Mouse (Mus musculus): Measurements from ENCODE around the gene Prss22. TPM values are rescaled to one million over a fixed set of nuclear protein-coding genes. Genes with fewer than 3 reads are reported as not detected.
"Not testable (repeated sequence)": the region's sequence is repeated elsewhere in the genome, so short reads cannot be mapped to it uniquely, and the experiment has no call there.

The Prss22 gene
- polyA plus RNA-seq, 1 experiment from 2014 or later, result 0.09 TPM

DNA sequence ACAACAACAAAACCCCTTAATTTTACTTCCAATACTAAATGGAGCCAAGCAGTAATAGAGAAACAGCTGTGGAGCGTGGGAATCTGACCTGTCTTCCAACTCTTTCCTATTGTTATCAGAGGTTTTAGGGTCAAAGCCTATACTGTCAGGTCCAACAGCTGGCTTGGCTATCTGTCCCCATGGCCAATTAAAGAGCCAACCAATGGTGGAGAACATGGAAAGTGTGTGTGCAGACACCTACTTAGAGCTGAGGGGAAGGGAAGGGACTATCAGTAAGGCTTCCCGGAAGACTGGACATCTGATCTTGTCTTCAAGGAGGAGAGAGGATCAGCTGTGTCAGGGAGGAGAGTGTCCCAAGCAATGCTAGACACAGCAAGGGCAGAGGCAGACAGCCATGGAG, 48.8 kb downstream of the Prss22 start:
- H3K27me3 ChIP-seq (replicated peaks; ENCODE audit: control insufficient read depth, insufficient read depth, low read length), result no peaks in the 10 kb centered on the region
- no peak overlapping the region for H3K4me3 ChIP-seq (ENCODE audit: low read depth, low read length)
- WGBS, result 79% methylated on average over 2 of the region's 2 CpGs
- no peaks in the 10 kb centered on the region for H3K4me1 ChIP-seq (replicated peaks; ENCODE audit: control insufficient read depth, insufficient read depth, low read length)
- no peak overlapping the region for H3K9ac ChIP-seq (ENCODE audit: low read depth, low read length)
- H3K9me3 ChIP-seq (ENCODE audit: control insufficient read depth), result no peaks in the 10 kb centered on the region
- no peak for ATAC-seq
- no peaks in the 10 kb centered on the region for H3K36me3 ChIP-seq (ENCODE audit: control insufficient read depth, insufficient read depth)
- H3K27ac ChIP-seq (ENCODE audit: low read depth, low read length), result no peak overlapping the region
- H3K4me2 ChIP-seq (replicated peaks; ENCODE audit: low read depth), result no peak overlapping the region
- no peak for TF ChIP-seq CTCF (IDR thresholded peaks at IDR 0.05; ENCODE audit: low read depth)

DNA sequence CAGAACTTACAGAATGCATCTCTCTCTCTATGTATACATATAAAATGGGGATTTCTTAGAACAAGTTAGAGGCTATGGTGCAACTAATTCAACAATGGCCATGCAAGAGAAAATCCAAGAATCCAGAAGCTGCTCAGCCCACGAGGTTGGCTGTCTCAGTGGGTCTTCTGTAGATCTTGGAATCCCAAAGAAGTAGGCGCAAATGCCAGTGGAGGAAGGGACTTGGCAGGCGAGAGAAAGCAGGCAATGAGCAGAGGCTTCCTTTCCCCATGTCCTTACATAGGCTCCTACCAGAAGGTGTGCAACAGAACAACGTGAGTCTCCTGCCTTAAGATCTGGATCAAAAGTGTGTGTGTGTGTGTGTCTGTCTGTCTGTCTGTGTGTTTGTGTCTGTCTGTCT, 50.4 kb downstream of the Prss22 start:
- not testable (repeated sequence) for H3K4me1 ChIP-seq (replicated peaks; ENCODE audit: control insufficient read depth, insufficient read depth, low read length); H3K27me3 ChIP-seq (replicated peaks; ENCODE audit: control insufficient read depth, insufficient read depth, low read length); H3K9ac ChIP-seq (ENCODE audit: low read depth, low read length); H3K36me3 ChIP-seq (ENCODE audit: control insufficient read depth, insufficient read depth); H3K27ac ChIP-seq (ENCODE audit: low read depth, low read length); H3K4me3 ChIP-seq (ENCODE audit: low read depth, low read length); H3K9me3 ChIP-seq (ENCODE audit: control insufficient read depth); ATAC-seq; H3K4me2 ChIP-seq (replicated peaks; ENCODE audit: low read depth)
- WGBS, result 87% methylated on average over 4 of the region's 4 CpGs

Small RNAs within 50 kb of the gene (microRNA-seq; reads per million reads assigned to microRNA genes)
- not detected for gene Gm27700

Other genes starting within 250 kb of the Prss22 start
- gene Flywch1, start 226.5 kb downstream of the Prss22 start, polyA plus RNA-seq (2015; fragmentation: Nextera tagmentation; extraction: Ambion mirVana), result 36.8 and 39.0 TPM in 2 replicates
- gene Flywch2, start 212.0 kb downstream of the Prss22 start, polyA plus RNA-seq (2015; fragmentation: Nextera tagmentation; extraction: Ambion mirVana), result 17.6 and 19.1 TPM in 2 replicates
- 185 and 230 TPM in 2 replicates for gene Srrm2, start 207.6 kb downstream of the Prss22 start, polyA plus RNA-seq (2015; fragmentation: Nextera tagmentation; extraction: Ambion mirVana)
- 994 and 1,025 TPM in 2 replicates for gene Elob, start 169.0 kb downstream of the Prss22 start, polyA plus RNA-seq (2015; fragmentation: Nextera tagmentation; extraction: Ambion mirVana)
- not detected in 2 replicates for gene Prss33, start 162.0 kb downstream of the Prss22 start, polyA plus RNA-seq (2015; fragmentation: Nextera tagmentation; extraction: Ambion mirVana)
- 16.2 and 23.1 TPM in 2 replicates for gene Prss32, start 154.2 kb downstream of the Prss22 start, polyA plus RNA-seq (2015; fragmentation: Nextera tagmentation; extraction: Ambion mirVana)
- gene Prss41, start 153.9 kb downstream of the Prss22 start, polyA plus RNA-seq (2015; fragmentation: Nextera tagmentation; extraction: Ambion mirVana), result 5.2 and 6.2 TPM in 2 replicates
- not detected in 2 replicates for gene Prss21, start 130.0 kb downstream of the Prss22 start, polyA plus RNA-seq (2015; fragmentation: Nextera tagmentation; extraction: Ambion mirVana)
- 3.8 and 6.3 TPM in 2 replicates for gene Dcpp1, start 117.2 kb downstream of the Prss22 start, polyA plus RNA-seq (2015; fragmentation: Nextera tagmentation; extraction: Ambion mirVana)
- gene Dcpp2, start 117.2 kb downstream of the Prss22 start, polyA plus RNA-seq (2015; fragmentation: Nextera tagmentation; extraction: Ambion mirVana), result not detected in 2 replicates
- 4.7 and 7.6 TPM in 2 replicates for gene Dcpp3, start 80.6 kb downstream of the Prss22 start, polyA plus RNA-seq (2015; fragmentation: Nextera tagmentation; extraction: Ambion mirVana)
- not detected in 2 replicates for gene Sbp, start 56.4 kb downstream of the Prss22 start, polyA plus RNA-seq (2015; fragmentation: Nextera tagmentation; extraction: Ambion mirVana)
- gene Sbpl, start 42.8 kb downstream of the Prss22 start, polyA plus RNA-seq (2015; fragmentation: Nextera tagmentation; extraction: Ambion mirVana), result not detected in 2 replicates
- 4.7 and 12.1 TPM in 2 replicates for gene Prss30, start 17.5 kb downstream of the Prss22 start, polyA plus RNA-seq (2015; fragmentation: Nextera tagmentation; extraction: Ambion mirVana)
- 0.12 and 0.18 TPM in 2 replicates for gene Prss27, start 40.0 kb upstream of the Prss22 start, polyA plus RNA-seq (2015; fragmentation: Nextera tagmentation; extraction: Ambion mirVana)
- gene Kctd5, start 75.4 kb upstream of the Prss22 start, polyA plus RNA-seq (2015; fragmentation: Nextera tagmentation; extraction: Ambion mirVana), result 58.5 and 61.3 TPM in 2 replicates
- gene Pdpk1, start 152.8 kb upstream of the Prss22 start, polyA plus RNA-seq (2015; fragmentation: Nextera tagmentation; extraction: Ambion mirVana), result 24.7 and 28.4 TPM in 2 replicates
- gene Amdhd2, start 165.7 kb upstream of the Prss22 start, polyA plus RNA-seq (2015; fragmentation: Nextera tagmentation; extraction: Ambion mirVana), result 159 and 172 TPM in 2 replicates
- 1,362 and 1,364 TPM in 2 replicates for gene Atp6v0c, start 171.6 kb upstream of the Prss22 start, polyA plus RNA-seq (2015; fragmentation: Nextera tagmentation; extraction: Ambion mirVana)
- 3.1 and 3.4 TPM in 2 replicates for gene Tbc1d24, start 207.5 kb upstream of the Prss22 start, polyA plus RNA-seq (2015; fragmentation: Nextera tagmentation; extraction: Ambion mirVana)
- gene Ntn3, start 211.4 kb upstream of the Prss22 start, polyA plus RNA-seq (2015; fragmentation: Nextera tagmentation; extraction: Ambion mirVana), result 2.0 and 2.1 TPM in 2 replicates
- gene Tedc2, start 222.8 kb upstream of the Prss22 start, polyA plus RNA-seq (2015; fragmentation: Nextera tagmentation; extraction: Ambion mirVana), result 6.8 and 7.3 TPM in 2 replicates

All from intestine, postnatal 0 days (tissue).